Mouse (Mus musculus): Measurements from ENCODE around the gene Hes1. TPM values are rescaled to one million over a fixed set of nuclear protein-coding genes. Genes with fewer than 3 reads are reported as not detected.

The Hes1 gene
- polyA plus RNA-seq, 1 experiment = 14.0 TPM

DNA sequence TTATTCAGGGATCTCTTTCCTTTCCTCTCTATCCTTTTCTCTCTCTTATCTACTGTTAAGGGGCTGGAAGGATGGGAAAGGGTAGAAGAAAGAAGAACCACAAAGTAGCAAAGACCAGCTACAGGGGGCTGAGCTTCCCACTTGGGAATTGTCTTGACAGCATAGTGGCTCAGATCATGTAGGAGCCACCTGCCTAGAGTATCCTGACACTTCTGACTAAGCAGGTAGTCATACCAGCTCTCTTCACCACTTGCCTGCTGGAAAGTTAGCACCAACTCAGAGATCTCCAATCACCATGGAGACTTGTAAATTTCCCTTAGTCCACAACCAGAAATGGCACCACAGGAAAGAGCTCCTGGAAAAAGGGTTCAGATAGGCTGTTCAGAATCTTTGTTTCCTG is 46.9 kb downstream of the Hes1 start:
- H3K27ac ChIP-seq (replicated peaks; ENCODE audit: low read depth, low read length) = no peak overlapping the region
- H3K4me1 ChIP-seq (ENCODE audit: control insufficient read depth, insufficient read depth, insufficient read length, low read length) = no peaks in the 10 kb centered on the region
- H3K4me3 ChIP-seq (ENCODE audit: insufficient read depth, low read depth, low read length) = no peak overlapping the region

DNA sequence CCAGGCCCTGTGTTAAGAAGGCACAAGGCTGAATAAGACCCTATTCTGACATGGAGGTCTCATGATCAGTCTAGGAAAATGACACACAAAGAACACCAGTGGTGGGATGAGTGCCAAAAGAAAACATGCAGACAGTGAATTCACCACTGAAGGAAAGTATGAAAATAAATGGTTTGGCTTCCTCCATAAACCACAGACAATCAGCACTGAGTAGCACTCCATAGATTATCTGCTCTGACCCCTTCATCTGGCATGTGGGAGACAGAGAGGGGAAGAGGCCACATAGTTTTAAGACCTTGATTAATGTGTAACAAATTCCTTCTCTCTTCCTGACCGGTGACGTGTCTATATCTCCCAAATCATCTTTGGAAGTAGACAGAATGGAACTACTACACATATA is 47.4 kb downstream of the Hes1 start:
- Histone ChIP-seq H3K4me3 (ENCODE audit: insufficient read depth, low read depth, low read length) (no peak overlapping the region), H3K4me1 (ENCODE audit: control insufficient read depth, insufficient read depth, insufficient read length, low read length) (no peaks in the 10 kb centered on the region), H3K27ac (replicated peaks; ENCODE audit: low read depth, low read length) (no peak overlapping the region)

DNA sequence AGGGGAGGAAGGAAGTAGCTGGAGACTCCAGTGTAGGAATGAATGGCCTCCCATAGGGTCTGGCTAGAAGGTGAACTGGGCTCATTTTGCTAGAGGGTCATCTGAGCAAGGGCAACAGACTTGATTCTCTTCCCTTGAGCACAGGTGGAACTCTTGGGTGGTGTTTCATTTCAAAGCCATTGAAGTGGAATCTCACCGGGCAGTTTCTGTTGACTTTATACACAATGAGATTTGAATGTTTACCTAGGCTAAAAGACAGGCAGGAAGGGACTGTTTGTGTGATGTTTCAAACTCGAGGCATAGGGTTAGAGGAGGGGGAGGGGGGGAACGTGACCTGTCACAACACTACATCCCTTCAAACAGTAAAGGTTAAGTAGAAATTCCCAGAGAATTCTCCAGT is 49.0 kb downstream of the Hes1 start:
- no peaks in the 10 kb centered on the region for H3K4me1 ChIP-seq (ENCODE audit: control insufficient read depth, insufficient read depth, insufficient read length, low read length)
- no peak overlapping the region for H3K27ac ChIP-seq (replicated peaks; ENCODE audit: low read depth, low read length)
- H3K4me3 ChIP-seq (ENCODE audit: insufficient read depth, low read depth, low read length) = no peak overlapping the region

DNA sequence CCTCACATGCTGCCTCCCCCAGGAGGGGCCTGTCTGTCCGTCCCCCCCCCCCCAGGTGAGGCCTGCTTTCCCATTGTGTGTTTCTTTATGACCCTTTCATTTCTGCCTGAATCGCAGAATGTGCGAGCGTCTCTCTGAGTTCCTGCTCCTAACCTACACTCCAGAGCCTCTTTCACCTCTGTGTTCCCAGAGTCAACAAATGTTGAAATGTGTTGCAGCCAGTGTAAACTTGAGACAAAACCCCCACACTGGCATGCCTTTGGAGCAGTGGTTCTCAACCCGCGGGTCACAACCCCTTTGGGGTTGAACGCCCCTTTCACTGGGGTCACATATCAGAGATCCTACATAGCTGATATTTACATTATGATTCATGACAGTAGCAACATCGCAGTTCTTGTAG is 49.6 kb downstream of the Hes1 start:
- H3K27ac ChIP-seq (replicated peaks; ENCODE audit: low read depth, low read length) = no peak overlapping the region
- no peak overlapping the region for H3K4me3 ChIP-seq (ENCODE audit: insufficient read depth, low read depth, low read length)
- H3K4me1 ChIP-seq (ENCODE audit: control insufficient read depth, insufficient read depth, insufficient read length, low read length) = no peaks in the 10 kb centered on the region

DNA sequence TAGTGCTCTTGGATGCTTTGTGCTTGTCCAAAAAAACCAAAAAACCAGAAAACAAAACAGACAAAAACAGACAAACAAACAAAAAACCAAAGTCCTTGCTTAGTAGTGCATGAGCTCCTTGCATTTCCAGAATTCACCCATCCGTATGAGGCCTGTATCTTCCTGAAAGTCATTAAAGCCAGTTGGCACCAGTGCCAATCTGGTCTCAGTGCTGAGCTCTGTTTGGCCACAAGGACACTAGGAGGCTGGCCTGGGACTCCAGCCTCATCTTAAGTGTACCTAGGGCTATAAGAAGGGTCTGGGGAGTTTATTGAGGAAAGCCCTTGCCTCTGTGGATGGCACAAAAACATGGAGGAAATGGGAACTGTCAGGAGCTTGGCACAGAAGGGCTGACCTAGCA is 50.3 kb downstream of the Hes1 start:
- Histone ChIP-seq H3K4me1 (ENCODE audit: control insufficient read depth, insufficient read depth, insufficient read length, low read length) (no peaks in the 10 kb centered on the region), H3K4me3 (ENCODE audit: insufficient read depth, low read depth, low read length) (no peak overlapping the region), H3K27ac (replicated peaks; ENCODE audit: low read depth, low read length) (no peak overlapping the region)

Other genes with a start within 250 kb of the Hes1 start
- gene Cpn2, start 203.1 kb downstream of the Hes1 start, polyA plus RNA-seq (2012; ENCODE audit: insufficient read depth, insufficient read length, missing spikeins) = 20.1 and 23.7 TPM in 2 replicates
- not detected in 2 replicates for gene Lrrc15, start 218.9 kb downstream of the Hes1 start, polyA plus RNA-seq (2012; ENCODE audit: insufficient read depth, insufficient read length, missing spikeins)
- not detected in 2 replicates for gene Gp5, start 246.4 kb downstream of the Hes1 start, polyA plus RNA-seq (2012; ENCODE audit: insufficient read depth, insufficient read length, missing spikeins)